Mouse (Mus musculus) heart, adult 2 months (tissue): ENCODE results near the gene Adcy10.

Experiments
- CTCF ChIP-seq: fragments of 200-600 bp; IDR thresholded peaks from 2 replicates; pipeline ENCODE4 v1.8.1; 2022; ENCODE audit warnings: antibody characterized with exemption, mild to moderate bottlenecking, moderate library complexity
- EP300 ChIP-seq: fragments of 200-500 bp; IDR thresholded peaks from 2 replicates; pipeline ENCODE4 v1.6.1; 2011; ENCODE audit warnings: low read depth, low read length, control low read depth; ENCODE audit not compliant: insufficient read depth
- POLR2A ChIP-seq: fragments of 200-500 bp; IDR thresholded peaks from 2 replicates; pipeline ENCODE4 v1.6.1; 2011; ENCODE audit warnings: mild to moderate bottlenecking, low read depth, low read length, control low read depth; ENCODE audit not compliant: insufficient read depth

- TF ChIP-seq EP300 = no peak
- no peak for TF ChIP-seq CTCF
- no peak for TF ChIP-seq POLR2A
These were observed 82.5 kb downstream of the Adcy10 start for GRCm38 (mm10) chr1:165567466-165567865.
